Mouse (Mus musculus) stomach, embryonic 16.5 days (tissue): Measurements from ENCODE around the gene Sema3a. TPM values are rescaled to one million over a fixed set of nuclear protein-coding genes. Genes with fewer than 3 reads are reported as not detected.
A peak's percentile ranks its signal among the peaks of the same experiment; 100 is the strongest.

Experiments used
- ATAC-seq: fragments of 200-750 bp; cut with Nextera tagmentation; 2 replicates; pipeline ENCODE4 v1.8.0; 2017; ENCODE audit warnings: moderate number of reproducible peaks, moderate TSS enrichment; ENCODE audit not compliant: insufficient read depth, low FRiP score
- H3K27ac ChIP-seq: fragments of 300-500 bp; sonication (generic); 2 replicates; pipeline ENCODE4 v1.5.1; 2014; ENCODE audit warnings: low read length
- H3K27me3 ChIP-seq: fragments of 300-500 bp; sonication (generic); 2 replicates; pipeline ENCODE4 v1.6.1; 2014; ENCODE audit warnings: low read length, control low read depth, mixed read lengths; ENCODE audit not compliant: control insufficient read depth, insufficient read depth
- H3K36me3 ChIP-seq: fragments of 300-500 bp; sonication (generic); 2 replicates; pipeline ENCODE4 v1.6.1; 2014; ENCODE audit warnings: low read length; ENCODE audit not compliant: control insufficient read depth, insufficient read depth
- H3K4me1 ChIP-seq: fragments of 300-500 bp; sonication (generic); 2 replicates; pipeline ENCODE4 v1.6.1; 2014; ENCODE audit warnings: low read length, control low read depth, mixed read lengths; ENCODE audit not compliant: control insufficient read depth, insufficient read depth
- H3K4me2 ChIP-seq: fragments of 300-500 bp; sonication (generic); 2 replicates; pipeline ENCODE4 v1.6.1; 2014; ENCODE audit warnings: low read depth, low read length, mixed read lengths
- H3K4me3 ChIP-seq: fragments of 300-500 bp; sonication (generic); replicated peaks from 2 replicates; pipeline ENCODE4 v1.5.1; 2014; ENCODE audit warnings: mild to moderate bottlenecking, low read length
- H3K9ac ChIP-seq: fragments of 300-500 bp; sonication (generic); 2 replicates; pipeline ENCODE4 v1.6.1; 2014; ENCODE audit warnings: low read length
- H3K9me3 ChIP-seq: fragments of 300-500 bp; sonication (generic); replicated peaks from 2 replicates; pipeline ENCODE4 v1.6.1; 2016; ENCODE audit warnings: low read length, control low read depth; ENCODE audit not compliant: control insufficient read depth
- WGBS: fragments of 180-500 bp; shearing (Covaris S2); extraction: QIAGEN DNeasy Blood & Tissue Kit; methylation state at CpG from one replicate; pipeline ENCODE4 v1.1.7; 2014; 5-methylcytosine and 5-hydroxymethylcytosine counted together
- polyA plus RNA-seq: library from polyadenylated mRNA; unstranded; fragments of >200 nt; fragmentation: Nextera tagmentation; extraction: Ambion mirVana; gene quantifications from 2 replicates; pipeline ENCODE4 v1.2.1, GENCODE M21; 2015

Gene Sema3a
- polyA plus RNA-seq, 1 experiment from 2014 or later: 22.9 TPM

GRCm38 (mm10) chr5:13428702-13429101 is 303.5 kb downstream of the Sema3a start:
- Histone ChIP-seq H3K4me3 (no peak overlapping the region), H3K27me3 (no peaks in the 10 kb centered on the region), H3K9me3 (no peaks in the 10 kb centered on the region), H3K9ac (no peak overlapping the region), H3K4me1 (peaks cover 9% of the 10 kb centered on the region; the same call in 1 of the 2 replicates), H3K4me2 (no peak overlapping the region), H3K27ac (no peak overlapping the region), H3K36me3 (no peaks in the 10 kb centered on the region)
- ATAC-seq: peak; percentile 53; the same call in 1 of the 2 replicates
- WGBS: 23% methylated on average over 1 of the region's 1 CpGs

GRCm38 (mm10) chr5:13431827-13432226 is 306.6 kb downstream of the Sema3a start:
- Histone ChIP-seq H3K9ac (no peak overlapping the region), H3K4me3 (no peak overlapping the region), H3K4me2 (no peak overlapping the region), H3K36me3 (no peaks in the 10 kb centered on the region), H3K27ac (no peak overlapping the region), H3K9me3 (no peaks in the 10 kb centered on the region), H3K27me3 (no peaks in the 10 kb centered on the region), H3K4me1 (peaks cover 9% of the 10 kb centered on the region; the same call in 1 of the 2 replicates)
- no peak for ATAC-seq
- WGBS: 44% methylated on average over 2 of the region's 2 CpGs

DNA sequence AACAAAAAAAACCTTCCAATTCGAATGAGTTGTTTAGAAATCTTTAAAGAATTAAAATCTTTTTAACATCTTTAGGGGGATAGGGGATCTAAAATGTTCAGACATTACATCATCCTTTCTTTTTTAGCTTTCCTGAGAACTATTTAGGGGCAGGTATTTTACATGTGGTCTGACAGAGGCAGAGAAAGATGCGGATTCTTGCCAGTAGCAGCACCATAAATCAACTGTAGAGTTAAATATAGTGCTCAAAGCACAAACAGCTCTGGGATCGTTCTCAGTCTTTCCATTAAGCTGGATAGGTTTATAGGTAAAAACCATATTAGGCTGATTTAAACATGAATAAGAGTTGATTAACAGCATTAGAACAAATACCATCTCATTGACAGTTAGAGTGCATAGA is 307.4 kb downstream of the Sema3a start:
- Histone ChIP-seq H3K27ac (no peak overlapping the region), H3K4me3 (no peak overlapping the region), H3K36me3 (no peaks in the 10 kb centered on the region), H3K4me2 (no peak overlapping the region), H3K9me3 (no peaks in the 10 kb centered on the region), H3K9ac (no peak overlapping the region), H3K4me1 (peaks cover 9% of the 10 kb centered on the region; the same call in 1 of the 2 replicates), H3K27me3 (no peaks in the 10 kb centered on the region)
- ATAC-seq: no peak
- WGBS: 35% methylated on average over 3 of the region's 3 CpGs

GRCm38 (mm10) chr5:13433303-13433702 is 308.1 kb downstream of the Sema3a start:
- H3K9me3 ChIP-seq: no peaks in the 10 kb centered on the region
- no peak overlapping the region for H3K9ac ChIP-seq
- H3K4me1 ChIP-seq: peaks cover 3% of the 10 kb centered on the region; the same call in 1 of the 2 replicates
- 65% methylated on average over 2 of the region's 2 CpGs for WGBS
- H3K36me3 ChIP-seq: no peaks in the 10 kb centered on the region
- H3K27ac ChIP-seq: no peak overlapping the region
- no peak overlapping the region for H3K4me2 ChIP-seq
- no peak overlapping the region for H3K4me3 ChIP-seq
- ATAC-seq: no peak
- no peaks in the 10 kb centered on the region for H3K27me3 ChIP-seq

GRCm38 (mm10) chr5:13441112-13441511 is 315.9 kb downstream of the Sema3a start:
- H3K9ac ChIP-seq: no peak overlapping the region
- no peak overlapping the region for H3K4me2 ChIP-seq
- H3K4me3 ChIP-seq: no peak overlapping the region
- ATAC-seq: no peak
- no peaks in the 10 kb centered on the region; the same call in 1 of the 2 replicates for H3K4me1 ChIP-seq
- H3K36me3 ChIP-seq: no peaks in the 10 kb centered on the region
- no peaks in the 10 kb centered on the region for H3K9me3 ChIP-seq
- no peaks in the 10 kb centered on the region for H3K27me3 ChIP-seq
- H3K27ac ChIP-seq: no peak overlapping the region

GRCm38 (mm10) chr5:13460182-13461001 is 335.2 kb downstream of the Sema3a start:
- no peaks in the 10 kb centered on the region for H3K27me3 ChIP-seq
- no peaks in the 10 kb centered on the region for H3K9me3 ChIP-seq
- no peak for ATAC-seq
- WGBS: 67% methylated on average over 1 of the region's 1 CpGs
- H3K4me3 ChIP-seq: no peak overlapping the region
- H3K4me1 ChIP-seq: no peaks in the 10 kb centered on the region
- no peak overlapping the region for H3K27ac ChIP-seq
- H3K36me3 ChIP-seq: no peaks in the 10 kb centered on the region
- no peak overlapping the region for H3K9ac ChIP-seq
- no peak overlapping the region for H3K4me2 ChIP-seq

GRCm38 (mm10) chr5:13468856-13469255 is 343.6 kb downstream of the Sema3a start:
- no peak for ATAC-seq
- H3K27me3 ChIP-seq: no peaks in the 10 kb centered on the region
- 38% methylated on average over 7 of the region's 7 CpGs for WGBS
- no peak overlapping the region for H3K4me2 ChIP-seq
- no peak overlapping the region for H3K9ac ChIP-seq
- H3K4me3 ChIP-seq: no peak overlapping the region
- peak overlapping the region; percentile 5 for H3K27ac ChIP-seq
- H3K36me3 ChIP-seq: no peaks in the 10 kb centered on the region
- H3K4me1 ChIP-seq: peaks cover 12% of the 10 kb centered on the region
- H3K9me3 ChIP-seq: no peaks in the 10 kb centered on the region

- Histone ChIP-seq H3K36me3 (no peaks in the 10 kb centered on the region), H3K27me3 (no peaks in the 10 kb centered on the region), H3K4me2 (no peak overlapping the region), H3K9ac (no peak overlapping the region), H3K27ac (peak overlapping the region; percentile 80), H3K4me1 (peaks cover 12% of the 10 kb centered on the region), H3K4me3 (no peak overlapping the region), H3K9me3 (no peaks in the 10 kb centered on the region)
- 55% methylated on average over 5 of the region's 5 CpGs for WGBS
- no peak for ATAC-seq
These were observed 344.2 kb downstream of the Sema3a start for GRCm38 (mm10) chr5:13469401-13469800.

DNA sequence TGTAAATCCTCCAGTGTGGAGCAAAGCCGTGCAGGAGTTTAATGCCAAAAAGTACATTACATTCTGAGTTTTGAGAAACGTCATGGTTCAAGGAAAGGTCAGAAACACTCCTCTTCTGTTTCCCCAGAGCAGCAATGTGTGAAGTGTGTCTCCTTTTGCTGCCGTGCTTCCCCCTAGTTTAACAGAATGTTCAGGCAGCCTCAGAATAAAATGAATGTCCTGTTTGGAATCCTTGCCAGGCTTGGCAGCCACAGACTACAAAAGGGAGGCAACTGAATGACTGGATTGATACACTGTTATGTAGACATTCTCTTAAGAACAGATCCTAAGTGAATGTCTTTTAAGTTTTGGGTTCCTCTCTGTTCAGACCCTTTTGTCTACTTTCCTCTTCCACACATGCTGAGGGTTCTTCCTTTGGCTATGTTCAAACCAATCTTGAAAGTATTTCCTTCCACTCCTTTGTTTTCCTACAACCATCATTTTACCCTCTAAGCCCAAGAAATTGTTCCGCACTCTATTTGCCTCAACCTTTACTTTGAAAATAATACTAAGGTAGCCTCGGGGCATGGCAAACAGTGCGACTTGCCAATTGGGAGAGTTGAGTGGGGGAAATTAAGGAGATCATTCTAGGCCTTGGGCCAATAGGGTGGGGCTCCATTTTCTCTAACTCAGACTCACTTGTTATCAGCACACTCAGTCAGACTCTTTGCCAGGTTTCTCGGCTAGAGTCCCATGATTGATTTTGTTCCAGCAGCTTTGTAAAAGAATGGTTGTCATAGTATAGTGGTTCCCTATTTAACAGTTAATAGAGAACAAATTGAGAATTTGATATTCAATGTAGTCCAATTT is 345.1 kb downstream of the Sema3a start:
- H3K4me3 ChIP-seq: no peak overlapping the region
- ATAC-seq: peak; percentile 86
- no peak overlapping the region for H3K9ac ChIP-seq
- no peaks in the 10 kb centered on the region for H3K9me3 ChIP-seq
- H3K4me1 ChIP-seq: peaks cover 12% of the 10 kb centered on the region
- no peaks in the 10 kb centered on the region for H3K27me3 ChIP-seq
- H3K4me2 ChIP-seq: no peak overlapping the region
- WGBS: 40% methylated on average over 7 of the region's 7 CpGs
- no peaks in the 10 kb centered on the region for H3K36me3 ChIP-seq
- H3K27ac ChIP-seq: peak overlapping the region; percentile 80
